Mouse (Mus musculus) cerebellum, postnatal 14 days (tissue): ENCODE data around the gene C1qtnf9.
A peak's percentile ranks its signal among the peaks of the same experiment; 100 is the strongest.

Experiments used
- DNase-seq, 2 experiments: peaks; one replicate each; pipeline ENCODE4 v3.0.0; 2021; ENCODE audit warnings: mixed read lengths in 2 of 2

C1qtnf9 gene

DNA sequence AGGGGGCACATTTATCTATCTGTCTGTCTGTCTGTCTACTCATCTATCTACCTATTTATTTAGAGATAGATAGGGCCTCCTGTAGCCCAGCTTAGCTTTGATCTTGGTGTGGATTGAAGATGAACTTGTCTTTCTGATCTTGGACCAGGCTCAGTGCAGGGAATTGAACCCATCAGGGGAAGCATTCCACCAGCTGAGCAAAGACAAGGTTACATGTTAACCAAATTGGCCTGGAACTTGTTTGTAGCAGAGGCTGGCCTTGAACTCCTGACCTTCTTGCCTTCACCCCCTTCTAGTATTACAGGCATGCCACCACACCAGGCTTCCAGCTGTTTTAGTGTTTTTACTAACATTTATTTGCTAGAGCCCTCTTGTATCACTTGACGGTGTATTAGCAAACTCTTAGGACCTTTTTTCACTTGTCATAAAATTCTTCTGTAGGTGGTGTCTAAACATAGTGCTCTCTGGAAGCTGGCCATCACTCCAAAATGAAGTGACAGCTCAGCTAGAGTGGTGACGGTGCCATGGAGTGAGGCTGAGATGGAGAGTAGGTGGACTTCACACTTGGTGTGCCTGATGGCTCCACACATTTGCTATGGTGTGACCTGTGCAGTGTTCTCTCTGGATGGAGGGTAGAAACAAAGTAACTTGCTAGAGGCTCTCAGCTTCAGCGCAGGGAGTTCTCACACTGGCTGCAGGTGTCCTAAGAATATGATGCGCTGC lies 28.8 kb downstream of the C1qtnf9 start:
- DNase-seq: no peak

- DNase-seq: no peak
Measured at GRCm38 (mm10) chr14:60797596-60797995, 29.7 kb downstream of the C1qtnf9 start.

- DNase-seq: no peak
Measured at GRCm38 (mm10) chr14:60798721-60799120, 30.8 kb downstream of the C1qtnf9 start.

- DNase-seq: peak; percentile 29 to 57
Measured at GRCm38 (mm10) chr14:60799762-60800728, 32.1 kb downstream of the C1qtnf9 start.

- DNase-seq: no peak
Measured at GRCm38 (mm10) chr14:60802026-60802425, 34.1 kb downstream of the C1qtnf9 start.

GRCm38 (mm10) chr14:60804978-60805377 lies 37.0 kb downstream of the C1qtnf9 start:
- DNase-seq: no peak

- no peak for DNase-seq
Measured at GRCm38 (mm10) chr14:60805871-60806270, 37.9 kb downstream of the C1qtnf9 start.

DNA sequence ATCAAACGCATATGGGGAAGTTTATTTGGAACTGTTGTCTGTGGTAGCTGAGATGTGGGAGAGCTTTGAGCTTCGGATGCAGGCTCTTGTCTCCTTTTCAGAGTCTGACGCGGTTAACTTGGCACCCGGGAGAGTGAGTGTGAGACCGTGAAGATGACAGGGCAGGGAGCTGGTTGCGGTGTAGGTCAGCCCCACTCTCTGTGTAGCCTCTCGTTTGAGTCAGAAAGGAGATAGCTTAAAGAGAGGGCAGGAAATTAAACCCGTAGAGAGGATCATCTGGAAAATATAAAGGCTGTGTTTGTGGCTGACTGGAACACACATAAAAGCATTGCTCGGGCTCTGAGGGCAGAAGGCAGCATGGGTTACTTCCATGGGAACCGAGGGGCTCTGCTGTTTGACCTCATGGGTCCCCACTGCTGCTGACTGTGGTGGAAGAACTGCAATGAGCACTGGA lies 39.0 kb downstream of the C1qtnf9 start:
- no peak for DNase-seq

GRCm38 (mm10) chr14:60809881-60810280 lies 41.9 kb downstream of the C1qtnf9 start:
- DNase-seq: no peak

GRCm38 (mm10) chr14:60811547-60811946 lies 43.6 kb downstream of the C1qtnf9 start:
- no peak for DNase-seq

DNA sequence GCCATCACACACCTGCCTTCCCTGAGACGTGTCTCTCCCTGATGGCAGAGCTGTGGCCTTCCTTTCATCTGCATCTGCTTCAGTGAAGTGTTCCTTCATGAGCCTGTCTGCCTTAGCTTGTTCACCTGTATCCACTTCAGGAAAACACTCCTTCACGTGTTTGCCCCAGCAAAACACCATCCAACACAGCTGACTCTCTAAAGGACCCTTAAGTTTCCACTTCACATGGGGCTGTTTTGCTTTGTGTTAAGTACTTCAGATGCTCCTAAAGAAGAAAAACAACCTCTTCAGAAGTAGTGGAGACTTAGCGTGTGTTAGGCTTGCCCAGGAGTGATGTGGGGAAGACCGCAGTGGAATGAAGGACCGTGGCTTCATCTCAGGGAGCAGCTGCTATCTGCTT lies 47.2 kb downstream of the C1qtnf9 start:
- no peak for DNase-seq

- no peak for DNase-seq
Measured at GRCm38 (mm10) chr14:60818045-60818444, 50.1 kb downstream of the C1qtnf9 start.

- no peak for DNase-seq
Measured at GRCm38 (mm10) chr14:60830096-60830495, 62.2 kb downstream of the C1qtnf9 start.
